Mouse (Mus musculus): ENCODE measurements around the gene Nat8f4. TPM values are rescaled to one million over a fixed set of nuclear protein-coding genes. Genes with fewer than 3 reads are reported as not detected.

Gene Nat8f4
- polyA plus RNA-seq, 1 experiment from 2014 or later = 4.6 TPM

- Histone ChIP-seq H3K4me1 (ENCODE audit: control insufficient read depth, insufficient read depth, low read length) (no peaks in the 10 kb centered on the region), H3K9me3 (ENCODE audit: control insufficient read depth, low read length) (no peaks in the 10 kb centered on the region), H3K9ac (replicated peaks; ENCODE audit: low read depth, low read length) (no peak overlapping the region), H3K27me3 (ENCODE audit: control insufficient read depth, insufficient read depth, low read length) (no peaks in the 10 kb centered on the region), H3K36me3 (ENCODE audit: control insufficient read depth, insufficient read depth, low read length) (no peaks in the 10 kb centered on the region), H3K4me3 (ENCODE audit: low read depth, low read length) (no peak overlapping the region), H3K27ac (ENCODE audit: low read depth, low read length) (no peak overlapping the region), H3K4me2 (ENCODE audit: low read depth, low read length) (no peak overlapping the region)
- ATAC-seq (ENCODE audit: low read depth) = no peak
- WGBS = 86% methylated on average over 3 of the region's 3 CpGs
Observed at GRCm38 (mm10) chr6:85861247-85861646, 43.4 kb downstream of the Nat8f4 start.

GRCm38 (mm10) chr6:85856194-85856678 is 48.4 kb downstream of the Nat8f4 start:
- Histone ChIP-seq H3K9me3 (ENCODE audit: control insufficient read depth, low read length) (no peaks in the 10 kb centered on the region), H3K9ac (replicated peaks; ENCODE audit: low read depth, low read length) (no peak overlapping the region), H3K4me3 (ENCODE audit: low read depth, low read length) (no peak overlapping the region), H3K27me3 (ENCODE audit: control insufficient read depth, insufficient read depth, low read length) (no peaks in the 10 kb centered on the region), H3K36me3 (ENCODE audit: control insufficient read depth, insufficient read depth, low read length) (no peaks in the 10 kb centered on the region), H3K27ac (ENCODE audit: low read depth, low read length) (no peak overlapping the region), H3K4me2 (ENCODE audit: low read depth, low read length) (no peak overlapping the region), H3K4me1 (ENCODE audit: control insufficient read depth, insufficient read depth, low read length) (no peaks in the 10 kb centered on the region)
- 62% methylated on average over 1 of the region's 1 CpGs for WGBS
- peak; percentile 49; the same call in 1 of the 2 replicates for ATAC-seq (ENCODE audit: low read depth)

GRCm38 (mm10) chr6:85853481-85853880 is 51.2 kb downstream of the Nat8f4 start:
- Histone ChIP-seq H3K9me3 (ENCODE audit: control insufficient read depth, low read length) (no peaks in the 10 kb centered on the region), H3K27me3 (ENCODE audit: control insufficient read depth, insufficient read depth, low read length) (no peaks in the 10 kb centered on the region), H3K36me3 (ENCODE audit: control insufficient read depth, insufficient read depth, low read length) (no peaks in the 10 kb centered on the region), H3K4me3 (ENCODE audit: low read depth, low read length) (no peak overlapping the region), H3K27ac (ENCODE audit: low read depth, low read length) (no peak overlapping the region), H3K4me2 (ENCODE audit: low read depth, low read length) (no peak overlapping the region), H3K4me1 (ENCODE audit: control insufficient read depth, insufficient read depth, low read length) (no peaks in the 10 kb centered on the region), H3K9ac (replicated peaks; ENCODE audit: low read depth, low read length) (no peak overlapping the region)
- WGBS = 80% methylated on average over 3 of the region's 3 CpGs
- ATAC-seq (ENCODE audit: low read depth) = no peak

GRCm38 (mm10) chr6:85851062-85851773 is 53.5 kb downstream of the Nat8f4 start:
- Histone ChIP-seq H3K4me1 (ENCODE audit: control insufficient read depth, insufficient read depth, low read length) (no peaks in the 10 kb centered on the region), H3K9ac (replicated peaks; ENCODE audit: low read depth, low read length) (no peak overlapping the region), H3K36me3 (ENCODE audit: control insufficient read depth, insufficient read depth, low read length) (no peaks in the 10 kb centered on the region), H3K27ac (ENCODE audit: low read depth, low read length) (no peak overlapping the region), H3K27me3 (ENCODE audit: control insufficient read depth, insufficient read depth, low read length) (no peaks in the 10 kb centered on the region), H3K4me2 (ENCODE audit: low read depth, low read length) (no peak overlapping the region), H3K4me3 (ENCODE audit: low read depth, low read length) (no peak overlapping the region), H3K9me3 (ENCODE audit: control insufficient read depth, low read length) (no peaks in the 10 kb centered on the region)
- WGBS = 93% methylated on average over 7 of the region's 7 CpGs
- ATAC-seq (ENCODE audit: low read depth) = no peak

GRCm38 (mm10) chr6:85849240-85849639 is 55.4 kb downstream of the Nat8f4 start:
- WGBS = 27% methylated on average over 2 of the region's 2 CpGs
- H3K9ac ChIP-seq (replicated peaks; ENCODE audit: low read depth, low read length) = no peak overlapping the region
- no peak overlapping the region for H3K4me2 ChIP-seq (ENCODE audit: low read depth, low read length)
- ATAC-seq (ENCODE audit: low read depth) = no peak
- no peaks in the 10 kb centered on the region for H3K9me3 ChIP-seq (ENCODE audit: control insufficient read depth, low read length)
- H3K36me3 ChIP-seq (ENCODE audit: control insufficient read depth, insufficient read depth, low read length) = no peaks in the 10 kb centered on the region
- no peak overlapping the region for H3K27ac ChIP-seq (ENCODE audit: low read depth, low read length)
- H3K27me3 ChIP-seq (ENCODE audit: control insufficient read depth, insufficient read depth, low read length) = no peaks in the 10 kb centered on the region
- H3K4me1 ChIP-seq (ENCODE audit: control insufficient read depth, insufficient read depth, low read length) = no peaks in the 10 kb centered on the region
- no peak overlapping the region for H3K4me3 ChIP-seq (ENCODE audit: low read depth, low read length)

Other genes starting within 250 kb of the Nat8f4 start
- gene Nat8f7, start 191.7 kb downstream of the Nat8f4 start, polyA plus RNA-seq (2014; fragmentation: Nextera tagmentation; extraction: Ambion mirVana) = not detected in 2 replicates
- 0.55 and 0.80 TPM in 2 replicates for gene Nat8f3, start 139.1 kb downstream of the Nat8f4 start, polyA plus RNA-seq (2014; fragmentation: Nextera tagmentation; extraction: Ambion mirVana)
- not detected in 2 replicates for gene Nat8f6, start 83.9 kb downstream of the Nat8f4 start, polyA plus RNA-seq (2014; fragmentation: Nextera tagmentation; extraction: Ambion mirVana)
- not detected in 2 replicates for gene Nat8f5, start 83.9 kb downstream of the Nat8f4 start, polyA plus RNA-seq (2014; fragmentation: Nextera tagmentation; extraction: Ambion mirVana)
- gene Nat8, start 72.8 kb downstream of the Nat8f4 start, polyA plus RNA-seq (2014; fragmentation: Nextera tagmentation; extraction: Ambion mirVana) = not detected in 2 replicates
- not detected in 2 replicates for gene Nat8f2, start 35.7 kb downstream of the Nat8f4 start, polyA plus RNA-seq (2014; fragmentation: Nextera tagmentation; extraction: Ambion mirVana)
- 51.6 and 54.7 TPM in 2 replicates for gene Tprkb, start 7.0 kb upstream of the Nat8f4 start, polyA plus RNA-seq (2014; fragmentation: Nextera tagmentation; extraction: Ambion mirVana)
- gene Nat8f1, start 10.8 kb upstream of the Nat8f4 start, polyA plus RNA-seq (2014; fragmentation: Nextera tagmentation; extraction: Ambion mirVana) = 14.1 and 18.1 TPM in 2 replicates
- gene Dusp11, start 56.8 kb upstream of the Nat8f4 start, polyA plus RNA-seq (2014; fragmentation: Nextera tagmentation; extraction: Ambion mirVana) = 69.4 and 82.6 TPM in 2 replicates
- not detected in 2 replicates for gene Figla, start 111.3 kb upstream of the Nat8f4 start, polyA plus RNA-seq (2014; fragmentation: Nextera tagmentation; extraction: Ambion mirVana)
- 94.7 and 111 TPM in 2 replicates for gene Add2, start 123.8 kb upstream of the Nat8f4 start, polyA plus RNA-seq (2014; fragmentation: Nextera tagmentation; extraction: Ambion mirVana)